Mouse (Mus musculus) heart, adult 8-10 months (tissue): ENCODE data around the gene Cdk14. TPM values are rescaled to one million over a fixed set of nuclear protein-coding genes. Genes with fewer than 3 reads are reported as not detected.

Source experiments
- DNase-seq: peaks from one replicate; pipeline ENCODE4 v3.0.0; 2022; ENCODE audit warnings: low spot score
- total RNA-seq, 4 experiments: library from RNA; stranded (reverse); gene quantifications; 2 replicates each; pipeline ENCODE4 v1.2.4; 2022

Gene Cdk14
- total RNA-seq, 4 experiments from 2014 or later, result 5.5 to 7.2 (median 6.3) TPM

GRCm38 (mm10) chr5:4898241-4898640 is 521.9 kb downstream of the Cdk14 start:
- no peak for DNase-seq

GRCm38 (mm10) chr5:4894988-4895387 is 525.1 kb downstream of the Cdk14 start:
- no peak for DNase-seq

GRCm38 (mm10) chr5:4893852-4894207 is 526.3 kb downstream of the Cdk14 start:
- no peak for DNase-seq

- no peak for DNase-seq
Observed at GRCm38 (mm10) chr5:4893206-4893851, 526.8 kb downstream of the Cdk14 start.

GRCm38 (mm10) chr5:4892734-4893133 is 527.4 kb downstream of the Cdk14 start:
- DNase-seq, result no peak

- no peak for DNase-seq
Observed at GRCm38 (mm10) chr5:4891862-4892704, 528.0 kb downstream of the Cdk14 start.

GRCm38 (mm10) chr5:4887069-4887468 is 533.0 kb downstream of the Cdk14 start:
- no peak for DNase-seq

GRCm38 (mm10) chr5:4882841-4883240 is 537.3 kb downstream of the Cdk14 start:
- DNase-seq, result no peak

- DNase-seq, result peak; percentile 9
Observed at GRCm38 (mm10) chr5:4880331-4880730, 539.8 kb downstream of the Cdk14 start.

GRCm38 (mm10) chr5:4878934-4879333 is 541.2 kb downstream of the Cdk14 start:
- no peak for DNase-seq

- no peak for DNase-seq
Observed at GRCm38 (mm10) chr5:4877638-4878037, 542.5 kb downstream of the Cdk14 start.

- no peak for DNase-seq
Observed at GRCm38 (mm10) chr5:4877131-4877631, 542.9 kb downstream of the Cdk14 start.

- DNase-seq, result no peak
Observed at GRCm38 (mm10) chr5:4876653-4877091, 543.4 kb downstream of the Cdk14 start.

- DNase-seq, result no peak
Observed at GRCm38 (mm10) chr5:4870041-4870726, 549.9 kb downstream of the Cdk14 start.

GRCm38 (mm10) chr5:4868563-4869120 is 551.5 kb downstream of the Cdk14 start:
- no peak for DNase-seq

GRCm38 (mm10) chr5:4867849-4868562 is 552.1 kb downstream of the Cdk14 start:
- DNase-seq, result no peak

GRCm38 (mm10) chr5:4866945-4867344 is 553.2 kb downstream of the Cdk14 start:
- no peak for DNase-seq

- no peak for DNase-seq
Observed at GRCm38 (mm10) chr5:4866099-4866498, 554.0 kb downstream of the Cdk14 start.

GRCm38 (mm10) chr5:4861592-4861991 is 558.5 kb downstream of the Cdk14 start:
- DNase-seq, result no peak

GRCm38 (mm10) chr5:4861141-4861540 is 559.0 kb downstream of the Cdk14 start:
- DNase-seq, result no peak

- no peak for DNase-seq
Observed at GRCm38 (mm10) chr5:4858032-4858641, 562.0 kb downstream of the Cdk14 start.
